Mouse (Mus musculus) liver, postnatal 0 days (tissue): Measurements from ENCODE around the gene Hist1h2ah. TPM values are rescaled to one million over a fixed set of nuclear protein-coding genes. Genes with fewer than 3 reads are reported as not detected.

ENCODE experiments used
- ATAC-seq: fragments of 200-750 bp; cut with Nextera tagmentation; 2 replicates; pipeline ENCODE4 v1.8.0; 2017; ENCODE audit warnings: mild to moderate bottlenecking, moderate library complexity
- DNase-seq: peaks from one replicate; pipeline ENCODE4 v3.0.0-alpha.2; 2016
- H3K27ac ChIP-seq: fragments of 300-500 bp; sonication (generic); 2 replicates; pipeline ENCODE4 v1.5.1; 2014; ENCODE audit warnings: antibody characterized with exemption, moderate library complexity, mild to moderate bottlenecking, low read depth
- H3K27me3 ChIP-seq: fragments of 300-500 bp; sonication (generic); 2 replicates; pipeline ENCODE4 v1.6.1; 2014; ENCODE audit warnings: low read length, control low read depth, mixed read lengths; ENCODE audit not compliant: insufficient read depth
- H3K36me3 ChIP-seq: fragments of 300-500 bp; sonication (generic); replicated peaks from 2 replicates; pipeline ENCODE4 v1.6.1; 2014; ENCODE audit warnings: mild to moderate bottlenecking, control low read depth, low read length, moderate library complexity, mixed read lengths; ENCODE audit not compliant: insufficient read depth
- H3K4me1 ChIP-seq: fragments of 300-500 bp; sonication (generic); 2 replicates; pipeline ENCODE4 v1.6.1; 2014; ENCODE audit warnings: antibody characterized with exemption, mild to moderate bottlenecking, control low read depth; ENCODE audit not compliant: insufficient read depth
- H3K4me2 ChIP-seq: fragments of 300-500 bp; sonication (generic); 2 replicates; pipeline ENCODE4 v1.6.1; 2014; ENCODE audit warnings: low read depth, mild to moderate bottlenecking, low read length, moderate library complexity, mixed read lengths
- H3K4me3 ChIP-seq: fragments of 300-500 bp; sonication (generic); 2 replicates; pipeline ENCODE4 v1.5.1; 2014; ENCODE audit warnings: low read depth, low read length
- H3K9ac ChIP-seq: fragments of 300-500 bp; sonication (generic); replicated peaks from 2 replicates; pipeline ENCODE4 v1.6.1; 2014; ENCODE audit warnings: mild to moderate bottlenecking, moderate library complexity
- H3K9me3 ChIP-seq: fragments of 300-500 bp; sonication (generic); 2 replicates; pipeline ENCODE4 v1.6.1; 2016; ENCODE audit warnings: mild to moderate bottlenecking, control low read depth, low read length, mixed read lengths
- CTCF ChIP-seq: sonication (generic); IDR thresholded peaks from 2 replicates; pipeline ENCODE4 v1.5.1; 2016; ENCODE audit warnings: antibody characterized with exemption, low read depth
- EP300 ChIP-seq: IDR thresholded peaks from 2 replicates; pipeline ENCODE4 v1.6.1; 2016; ENCODE audit warnings: antibody characterized with exemption, low read depth, mild to moderate bottlenecking
- WGBS: fragments of 180-500 bp; shearing (Covaris S2); extraction: QIAGEN DNeasy Blood & Tissue Kit; methylation state at CpG from one replicate; pipeline ENCODE4 v1.1.7; 2014; ENCODE audit not compliant: insufficient replicate concordance; 5-methylcytosine and 5-hydroxymethylcytosine counted together
- polyA plus RNA-seq: library from polyadenylated mRNA; unstranded; fragments of >200 nt; fragmentation: Nextera tagmentation; extraction: Ambion mirVana; gene quantifications from 2 replicates; pipeline ENCODE4 v1.2.1, GENCODE M21; 2015

The Hist1h2ah gene
- polyA plus RNA-seq, 1 experiment from 2014 or later: 9.9 TPM

GRCm38 (mm10) chr13:22034443-22035266 is 713 bp downstream of the Hist1h2ah start:
- no peaks in the 10 kb centered on the region for H3K27me3 ChIP-seq
- peak overlapping the region; percentile 76 for H3K9ac ChIP-seq
- TF ChIP-seq EP300 (peak; percentile 4; the same call in 1 of the 2 replicates), CTCF (no peak)
- peak; percentile 44 for DNase-seq
- under 1% methylated on average over 10 of the region's 14 CpGs for whole genome bisulfite sequencing
- H3K9me3 ChIP-seq: no peaks in the 10 kb centered on the region
- peak overlapping the region; percentile 86 for H3K27ac ChIP-seq
- H3K4me1 ChIP-seq: peaks cover 15% of the 10 kb centered on the region; the same call in 1 of the 2 replicates
- ATAC-seq: peak; percentile 0; the same call in 1 of the 2 replicates
- H3K4me3 ChIP-seq: peak overlapping the region; percentile 60
- H3K36me3 ChIP-seq: no peaks in the 10 kb centered on the region
- H3K4me2 ChIP-seq: peak overlapping the region; percentile 77

- 33% methylated on average over 5 of the region's 5 CpGs for WGBS
- Histone ChIP-seq H3K27ac (peak overlapping the region; percentile 86), H3K36me3 (no peaks in the 10 kb centered on the region), H3K27me3 (no peaks in the 10 kb centered on the region), H3K4me2 (peak overlapping the region; percentile 77), H3K9ac (peak overlapping the region; percentile 76), H3K4me3 (peak overlapping the region; percentile 60), H3K9me3 (no peaks in the 10 kb centered on the region), H3K4me1 (peaks cover 15% of the 10 kb centered on the region; the same call in 1 of the 2 replicates)
- DNase-seq: no peak
- no peak for ATAC-seq
- TF ChIP-seq EP300 (no peak), CTCF (no peak)
These were observed 1.5 kb downstream of the Hist1h2ah start for GRCm38 (mm10) chr13:22033741-22034442.

GRCm38 (mm10) chr13:22030493-22030892 is 4.9 kb downstream of the Hist1h2ah start:
- H3K36me3 ChIP-seq: no peaks in the 10 kb centered on the region
- H3K4me3 ChIP-seq: no peak overlapping the region
- H3K9ac ChIP-seq: no peak overlapping the region
- H3K4me2 ChIP-seq: no peak overlapping the region
- TF ChIP-seq EP300: no peak
- peak; percentile 52 for TF ChIP-seq CTCF
- H3K9me3 ChIP-seq: no peaks in the 10 kb centered on the region
- H3K27ac ChIP-seq: no peak overlapping the region
- H3K4me1 ChIP-seq: peaks cover 12% of the 10 kb centered on the region
- no peak for DNase-seq
- no peak for ATAC-seq
- H3K27me3 ChIP-seq: no peaks in the 10 kb centered on the region
- WGBS: 11% methylated on average over 4 of the region's 4 CpGs

- H3K4me1 ChIP-seq: peaks cover 12% of the 10 kb centered on the region
- DNase-seq: no peak
- no peak for ATAC-seq
- H3K4me3 ChIP-seq: no peak overlapping the region
- H3K36me3 ChIP-seq: no peaks in the 10 kb centered on the region
- no peaks in the 10 kb centered on the region for H3K27me3 ChIP-seq
- H3K4me2 ChIP-seq: no peak overlapping the region
- no peak for TF ChIP-seq EP300
- TF ChIP-seq CTCF: no peak
- no peak overlapping the region for H3K27ac ChIP-seq
- H3K9ac ChIP-seq: no peak overlapping the region
- H3K9me3 ChIP-seq: no peaks in the 10 kb centered on the region
- 54% methylated on average over 8 of the region's 8 CpGs for WGBS
These were observed 5.4 kb downstream of the Hist1h2ah start for GRCm38 (mm10) chr13:22029928-22030327.

- Histone ChIP-seq H3K36me3 (no peaks in the 10 kb centered on the region), H3K4me3 (peak overlapping the region; percentile 59), H3K27ac (peak overlapping the region; percentile 85), H3K4me1 (peaks cover 6% of the 10 kb centered on the region), H3K27me3 (no peaks in the 10 kb centered on the region), H3K4me2 (peak overlapping the region; percentile 77), H3K9me3 (no peaks in the 10 kb centered on the region), H3K9ac (peak overlapping the region; percentile 71)
- ATAC-seq (peak; percentile 87), DNase-seq (peak; percentile 96)
- TF ChIP-seq EP300 (no peak), CTCF (peak; percentile 99)
- WGBS: under 1% methylated on average over 40 of the region's 40 CpGs
These were observed 6.5 kb downstream of the Hist1h2ah start for GRCm38 (mm10) chr13:22028673-22029460.
